Mouse (Mus musculus) lung, postnatal 0 days (tissue): Measurements from ENCODE around the gene Gm2431. TPM values are rescaled to one million over a fixed set of nuclear protein-coding genes. Genes with fewer than 3 reads are reported as not detected.
"Not testable (repeated sequence)": the region's sequence is repeated elsewhere in the genome, so short reads cannot be mapped to it uniquely, and the experiment has no call there.

Source experiments
- ATAC-seq: fragments of 200-750 bp; cut with Nextera tagmentation; 2 replicates; pipeline ENCODE4 v1.8.0; 2017; ENCODE audit warnings: moderate library complexity
- DNase-seq: peaks from one replicate; pipeline ENCODE4 v3.0.0-alpha.2; 2016; ENCODE audit warnings: low spot score
- H3K27ac ChIP-seq: fragments of 300-500 bp; sonication (generic); 2 replicates; pipeline ENCODE4 v1.5.1; 2014; ENCODE audit warnings: antibody characterized with exemption, mild to moderate bottlenecking, low read length, mixed read lengths
- H3K27me3 ChIP-seq: fragments of 300-500 bp; sonication (generic); replicated peaks from 2 replicates; pipeline ENCODE4 v1.6.1; 2014; ENCODE audit warnings: low read length, mixed read lengths; ENCODE audit not compliant: insufficient read depth
- H3K36me3 ChIP-seq: fragments of 300-500 bp; sonication (generic); 2 replicates; pipeline ENCODE4 v1.6.1; 2014; ENCODE audit warnings: low read length, mixed read lengths; ENCODE audit not compliant: insufficient read depth
- H3K4me1 ChIP-seq: fragments of 300-500 bp; sonication (generic); 2 replicates; pipeline ENCODE4 v1.6.1; 2014; ENCODE audit warnings: antibody characterized with exemption, low read depth, low read length, mixed read lengths; ENCODE audit not compliant: insufficient read depth
- H3K4me2 ChIP-seq: fragments of 300-500 bp; sonication (generic); replicated peaks from 2 replicates; pipeline ENCODE4 v1.6.1; 2014; ENCODE audit warnings: low read depth, mild to moderate bottlenecking, low read length, moderate library complexity, mixed read lengths
- H3K4me3 ChIP-seq: fragments of 300-500 bp; sonication (generic); 2 replicates; pipeline ENCODE4 v1.5.1; 2014; ENCODE audit warnings: low read depth, low read length
- H3K9ac ChIP-seq: fragments of 300-500 bp; sonication (generic); replicated peaks from 2 replicates; pipeline ENCODE4 v1.6.1; 2014; ENCODE audit warnings: low read depth, mild to moderate bottlenecking
- H3K9me3 ChIP-seq: fragments of 300-500 bp; sonication (generic); 2 replicates; pipeline ENCODE4 v1.6.1; 2016; ENCODE audit warnings: low read length, mixed read lengths
- CTCF ChIP-seq: IDR thresholded peaks from 2 replicates; pipeline ENCODE4 v1.5.1; 2016; ENCODE audit warnings: antibody characterized with exemption, mild to moderate bottlenecking
- EP300 ChIP-seq: IDR thresholded peaks from 2 replicates; pipeline ENCODE4 v1.6.1; 2016; ENCODE audit warnings: antibody characterized with exemption, mild to moderate bottlenecking, control low read depth
- WGBS: fragments of 180-500 bp; shearing (Covaris S2); extraction: QIAGEN DNeasy Blood & Tissue Kit; methylation state at CpG from one replicate; pipeline ENCODE4 v1.1.7; 2014; 5-methylcytosine and 5-hydroxymethylcytosine counted together
- polyA plus RNA-seq: library from polyadenylated mRNA; unstranded; fragments of >200 nt; fragmentation: Nextera tagmentation; extraction: Ambion mirVana; gene quantifications from 2 replicates; pipeline ENCODE4 v1.2.1, GENCODE M21; 2015

Gm2431 gene
- polyA plus RNA-seq, 1 experiment from 2014 or later, result not detected

GRCm38 (mm10) chr7:142285910-142286612, 27.9 kb upstream of the Gm2431 start:
- H3K4me1 ChIP-seq, H3K27ac ChIP-seq, H3K4me3 ChIP-seq, H3K27me3 ChIP-seq, H3K36me3 ChIP-seq, H3K9ac ChIP-seq, H3K4me2 ChIP-seq, ATAC-seq, H3K9me3 ChIP-seq: not testable (repeated sequence)
- 42% methylated on average over 9 of the region's 9 CpGs for WGBS
- peak; percentile 61; the same call in 1 of the 2 replicates for TF ChIP-seq EP300
- peak; percentile 50 for DNase-seq

- 16% methylated on average over 23 of the region's 23 CpGs for WGBS
- TF ChIP-seq EP300 (0 out of 2 replicates have a peak, but pooled peaks have one; percentile 3), CTCF (peak; percentile 62)
- H3K4me1 ChIP-seq, result no peaks in the 10 kb centered on the region
- H3K4me2 ChIP-seq, result peak overlapping the region; percentile 77
- DNase-seq, result peak; percentile 54
- H3K9ac ChIP-seq, result no peak overlapping the region
- 0 out of 2 replicates have a peak overlapping the region, but pooled peaks have one; percentile 20 for H3K27ac ChIP-seq
- no peaks in the 10 kb centered on the region for H3K9me3 ChIP-seq
- H3K36me3 ChIP-seq, result no peaks in the 10 kb centered on the region
- H3K4me3 ChIP-seq, result no peak overlapping the region; the same call in 1 of the 2 replicates
- H3K27me3 ChIP-seq, result no peaks in the 10 kb centered on the region
- ATAC-seq, result peak; percentile 60
These were observed 27.1 kb upstream of the Gm2431 start for GRCm38 (mm10) chr7:142285130-142285835.

- Histone ChIP-seq H3K4me1 (no peaks in the 10 kb centered on the region), H3K4me3 (peak overlapping the region; percentile 51), H3K27ac (peak overlapping the region; percentile 68), H3K36me3 (no peaks in the 10 kb centered on the region), H3K27me3 (no peaks in the 10 kb centered on the region), H3K4me2 (peak overlapping the region; percentile 77), H3K9ac (peak overlapping the region; percentile 50), H3K9me3 (no peaks in the 10 kb centered on the region)
- under 1% methylated on average over 19 of the region's 19 CpGs for WGBS
- TF ChIP-seq CTCF (peak; percentile 81), EP300 (peak; percentile 38; the same call in 1 of the 2 replicates)
- DNase-seq (peak; percentile 94), ATAC-seq (peak; percentile 83)
These were observed 26.5 kb upstream of the Gm2431 start for GRCm38 (mm10) chr7:142284615-142285080.

GRCm38 (mm10) chr7:142284023-142284591, 26.0 kb upstream of the Gm2431 start:
- H3K36me3 ChIP-seq, result no peaks in the 10 kb centered on the region
- H3K4me2 ChIP-seq, result peak overlapping the region; percentile 77
- no peaks in the 10 kb centered on the region for H3K4me1 ChIP-seq
- H3K27me3 ChIP-seq, result no peaks in the 10 kb centered on the region
- peak overlapping the region; percentile 68 for H3K27ac ChIP-seq
- no peaks in the 10 kb centered on the region for H3K9me3 ChIP-seq
- DNase-seq (peak; percentile 71), ATAC-seq (peak; percentile 76)
- peak overlapping the region; percentile 50 for H3K9ac ChIP-seq
- WGBS, result under 1% methylated on average over 38 of the region's 38 CpGs
- peak overlapping the region; percentile 51 for H3K4me3 ChIP-seq
- TF ChIP-seq EP300, result no peak; the same call in 1 of the 2 replicates
- TF ChIP-seq CTCF, result peak; percentile 41

GRCm38 (mm10) chr7:142282847-142283246, 24.7 kb upstream of the Gm2431 start:
- not testable (repeated sequence) for H3K4me1 ChIP-seq, H3K36me3 ChIP-seq, H3K27me3 ChIP-seq, H3K9me3 ChIP-seq, H3K9ac ChIP-seq, ATAC-seq, H3K27ac ChIP-seq, DNase-seq, H3K4me3 ChIP-seq, H3K4me2 ChIP-seq
- WGBS, result 37% methylated on average over 2 of the region's 2 CpGs

GRCm38 (mm10) chr7:142279291-142279690, 21.1 kb upstream of the Gm2431 start:
- H3K27ac ChIP-seq, H3K9me3 ChIP-seq, H3K4me3 ChIP-seq, H3K27me3 ChIP-seq, ATAC-seq, H3K4me2 ChIP-seq, H3K4me1 ChIP-seq, H3K36me3 ChIP-seq, H3K9ac ChIP-seq, DNase-seq: not testable (repeated sequence)
- TF ChIP-seq CTCF, result peak; percentile 45
- 80% methylated on average over 1 of the region's 1 CpGs for WGBS
